Mouse (Mus musculus): ENCODE measurements around the gene Slc25a16.

Slc25a16 gene

GRCm38 (mm10) chr10:62919925-62920765 is at the start of gene Slc25a16:
Gene Slc25a16, plus strand, starts transcription at chr10:62920633.
- peak; percentile 88 for DNase-seq (ENCODE audit: low spot score)

DNA sequence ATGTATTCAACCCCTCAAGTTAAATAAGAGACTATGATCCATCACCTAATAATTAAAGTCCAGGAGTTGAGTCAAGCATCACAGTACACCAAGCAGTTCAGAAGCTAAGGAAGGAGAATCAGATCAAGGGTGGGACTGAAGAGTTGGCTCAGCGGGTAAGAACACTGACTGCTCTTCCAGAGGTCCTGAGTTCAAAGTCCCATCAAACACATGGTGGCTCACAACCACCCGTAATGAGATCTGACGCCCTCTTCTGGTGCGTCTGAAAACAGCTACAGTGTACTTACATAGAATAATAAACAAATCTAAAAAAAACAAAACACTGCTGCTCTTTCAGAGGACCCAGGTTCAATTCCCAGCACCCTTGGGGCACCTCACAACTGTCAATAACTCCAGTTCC is 45.6 kb upstream of the Slc25a16 start:
- DNase-seq (ENCODE audit: low spot score) = no peak

- DNase-seq (ENCODE audit: low spot score) = no peak
Observed at GRCm38 (mm10) chr10:62875565-62875964, 44.9 kb upstream of the Slc25a16 start.

DNA sequence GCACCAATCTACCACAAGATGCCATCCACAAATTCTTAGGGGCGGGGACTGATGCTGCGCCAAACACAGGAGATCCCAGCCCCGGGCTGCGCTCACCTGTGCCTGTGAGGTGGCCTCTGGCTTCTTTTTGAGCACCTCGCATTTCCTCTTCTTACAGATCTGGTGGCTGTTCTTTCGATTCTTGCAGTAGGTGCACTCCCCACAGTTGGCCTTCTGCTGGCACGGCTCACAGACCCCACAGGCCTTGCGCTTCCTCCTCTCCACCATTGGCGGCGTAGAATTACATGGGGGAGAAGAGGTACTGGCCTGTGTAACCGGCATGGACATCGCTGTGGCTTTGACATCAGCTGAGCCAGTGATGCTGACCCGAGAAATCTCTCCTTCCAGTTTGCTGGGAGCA is 42.4 kb upstream of the Slc25a16 start:
- no peak for DNase-seq (ENCODE audit: low spot score)

DNA sequence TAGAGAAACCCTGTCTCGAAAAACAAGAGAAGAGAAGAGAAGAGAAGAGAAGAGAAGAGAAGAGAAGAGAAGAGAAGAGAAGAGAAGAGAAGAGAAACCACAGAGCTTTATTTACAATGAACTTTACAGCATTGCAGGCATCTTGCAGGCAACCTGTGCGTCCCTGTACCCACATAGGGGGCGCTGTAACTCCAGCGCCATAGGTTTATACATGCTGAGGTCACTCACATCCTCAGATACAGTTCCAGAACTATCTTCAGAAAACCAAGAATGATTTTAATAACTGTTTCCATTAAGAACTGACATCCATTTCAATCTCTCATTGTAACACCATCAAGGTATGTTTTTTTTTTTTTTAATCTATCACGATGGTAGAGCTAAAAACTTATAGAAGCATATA is 39.2 kb upstream of the Slc25a16 start:
- DNase-seq (ENCODE audit: low spot score) = no peak

- DNase-seq (ENCODE audit: low spot score) = no peak
Observed at GRCm38 (mm10) chr10:62883933-62884372, 36.5 kb upstream of the Slc25a16 start.

DNA sequence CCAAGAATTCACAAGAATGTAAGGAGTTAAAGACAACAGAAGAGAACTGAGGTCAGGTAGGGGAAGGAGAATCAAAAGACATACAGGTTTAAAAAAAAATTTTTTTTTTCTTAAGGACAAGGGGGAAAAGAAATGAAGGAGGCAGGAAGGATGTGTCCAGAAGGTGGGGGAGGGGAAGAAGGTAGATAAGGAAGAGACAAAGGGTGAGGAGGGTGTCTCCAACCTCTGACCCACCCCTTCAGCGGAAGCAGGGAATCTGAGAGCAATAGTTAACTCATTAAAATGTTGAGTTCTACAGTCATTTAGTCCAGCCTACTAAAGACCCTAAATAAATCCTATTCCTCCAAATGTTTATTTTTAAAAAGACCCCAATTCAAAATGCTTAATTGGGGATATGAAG is 35.9 kb upstream of the Slc25a16 start:
- no peak for DNase-seq (ENCODE audit: low spot score)

DNA sequence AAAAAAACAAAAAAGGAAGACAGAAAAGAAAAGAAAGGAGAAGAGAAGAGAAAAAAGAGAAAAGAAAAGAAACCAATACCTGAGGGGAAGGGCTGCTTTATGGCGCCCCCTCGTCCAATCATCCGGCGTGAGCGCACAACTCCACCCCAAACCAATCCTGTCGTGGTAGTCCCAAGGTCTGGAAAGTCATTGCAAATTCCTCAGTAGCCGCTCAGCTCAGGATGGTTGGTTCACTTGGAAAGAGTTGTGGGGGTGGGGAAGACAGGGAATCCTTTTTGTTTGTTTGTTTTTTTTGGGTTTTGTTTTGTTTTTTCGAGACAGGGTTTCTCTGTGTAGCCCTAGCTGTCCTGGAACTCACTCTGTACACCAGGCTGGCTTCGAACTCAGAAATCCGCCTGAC is 35.0 kb upstream of the Slc25a16 start:
- DNase-seq (ENCODE audit: low spot score) = no peak

DNA sequence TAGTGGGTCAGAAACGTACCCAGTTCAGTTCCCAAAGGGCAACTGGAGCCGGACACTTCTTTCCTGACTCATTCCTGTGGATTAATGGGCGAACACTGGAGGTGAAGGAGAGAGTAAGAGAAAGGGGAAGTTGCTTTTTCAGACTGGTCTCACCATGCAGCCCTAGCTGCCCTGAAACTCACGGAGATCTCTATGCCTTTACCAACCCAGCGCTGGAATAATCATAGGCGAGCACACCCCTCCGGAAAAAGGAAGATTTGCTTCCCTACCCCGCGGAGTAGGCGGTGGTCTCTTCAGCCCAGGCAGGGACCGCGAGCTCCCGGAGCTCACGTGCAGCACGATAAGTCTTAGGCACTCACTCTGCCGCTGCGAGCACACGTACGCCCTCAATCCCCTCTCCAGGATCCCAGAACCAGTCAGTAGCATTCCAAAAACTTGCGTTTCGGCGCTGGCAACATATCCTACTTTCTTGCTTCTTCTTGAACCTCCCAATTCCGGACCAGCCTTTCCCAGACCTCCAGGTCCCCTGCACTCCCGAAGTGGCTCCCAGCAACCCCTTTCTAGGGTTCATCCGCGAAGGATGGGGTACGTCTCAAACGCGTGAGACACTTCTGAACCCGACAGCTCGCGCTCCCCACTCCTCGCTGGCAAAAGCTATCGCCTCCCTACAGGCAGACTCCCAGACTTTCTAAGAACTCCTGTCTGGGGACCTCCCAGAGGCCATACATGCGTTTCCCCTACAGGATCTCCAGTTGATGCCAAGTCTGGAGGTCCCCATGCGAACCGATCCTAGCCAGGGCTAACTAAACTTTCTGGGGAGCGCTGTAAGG is 34.2 kb upstream of the Slc25a16 start:
- DNase-seq (ENCODE audit: low spot score) = no peak

GRCm38 (mm10) chr10:62886799-62887591 is 33.4 kb upstream of the Slc25a16 start:
- DNase-seq (ENCODE audit: low spot score) = no peak

GRCm38 (mm10) chr10:62891025-62891424 is 29.4 kb upstream of the Slc25a16 start:
- DNase-seq (ENCODE audit: low spot score) = no peak

DNA sequence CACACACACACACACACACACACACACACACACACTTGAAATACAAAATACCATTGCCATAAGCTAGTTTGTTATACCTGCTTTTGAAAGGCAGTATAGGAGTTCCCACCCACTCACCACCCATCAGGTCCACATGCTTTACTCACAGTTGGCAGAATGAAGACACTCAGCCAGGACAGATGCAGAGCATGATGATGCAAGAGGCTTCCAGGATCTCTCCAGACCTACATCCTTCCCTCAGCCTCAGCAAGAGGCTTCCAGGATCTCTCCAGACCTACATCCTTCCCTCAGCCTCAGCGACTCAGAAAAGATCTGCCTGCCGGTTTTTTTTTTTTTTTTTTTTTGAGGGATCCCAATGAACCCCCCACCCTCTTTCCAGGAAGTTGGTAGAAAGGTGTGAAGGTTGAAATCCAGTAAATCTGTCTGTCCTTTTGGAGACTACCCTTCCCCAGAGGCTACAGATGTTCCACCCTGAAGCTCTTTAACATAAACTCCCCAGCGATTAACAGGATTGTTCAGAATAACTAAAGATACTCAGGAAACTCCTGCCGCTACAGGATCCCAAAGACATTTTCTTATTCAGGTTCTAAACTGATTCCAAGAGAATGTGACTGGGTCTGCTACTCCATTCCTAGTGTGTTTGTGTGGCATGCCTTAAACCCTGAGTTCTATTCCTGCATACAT is 27.7 kb upstream of the Slc25a16 start:
- DNase-seq (ENCODE audit: low spot score) = no peak

DNA sequence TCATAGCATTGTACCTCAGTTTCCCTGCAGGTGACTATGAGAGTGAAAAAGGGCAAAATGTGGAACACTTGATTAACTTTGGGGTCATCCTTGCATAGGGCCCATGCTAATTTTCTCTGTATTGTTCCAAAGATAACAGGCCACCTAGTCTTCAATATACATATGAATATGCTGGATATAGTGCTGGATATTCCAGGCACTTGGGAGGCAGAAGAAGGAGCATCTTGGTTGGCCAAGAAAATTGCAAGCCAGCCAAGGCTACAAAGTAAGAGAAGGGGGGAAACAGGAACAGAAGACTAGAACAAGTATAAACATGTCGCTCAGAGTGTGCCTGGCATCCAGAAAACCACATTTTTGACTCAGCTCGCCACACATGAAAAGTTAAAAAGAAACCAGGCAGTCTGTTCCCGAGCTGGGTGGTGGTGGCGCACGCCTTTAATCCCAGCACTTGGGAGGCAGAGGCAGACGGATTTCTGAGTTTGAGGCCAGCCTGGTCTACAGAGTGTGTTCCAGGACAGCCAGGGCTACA is 27.0 kb upstream of the Slc25a16 start:
- DNase-seq (ENCODE audit: low spot score) = no peak

DNA sequence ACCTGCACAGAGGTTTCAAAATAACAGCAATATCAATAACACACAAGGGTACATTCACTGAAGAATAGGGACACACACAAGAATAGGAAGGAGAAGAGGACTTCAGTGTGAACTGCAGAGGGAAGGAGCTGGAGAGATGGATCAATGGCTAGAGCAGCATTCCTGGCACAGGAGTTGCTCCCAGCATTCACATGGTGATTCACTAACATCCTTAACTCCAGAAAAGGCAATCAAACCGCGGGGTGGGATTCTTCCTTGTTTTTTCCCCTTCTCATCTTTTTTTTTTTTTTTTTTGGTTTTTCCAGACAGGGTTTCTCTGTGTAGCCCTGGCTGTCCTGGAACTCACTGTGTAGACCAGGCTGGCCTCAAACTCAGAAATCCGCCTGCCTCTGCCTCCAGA is 26.0 kb upstream of the Slc25a16 start:
- DNase-seq (ENCODE audit: low spot score) = no peak

DNA sequence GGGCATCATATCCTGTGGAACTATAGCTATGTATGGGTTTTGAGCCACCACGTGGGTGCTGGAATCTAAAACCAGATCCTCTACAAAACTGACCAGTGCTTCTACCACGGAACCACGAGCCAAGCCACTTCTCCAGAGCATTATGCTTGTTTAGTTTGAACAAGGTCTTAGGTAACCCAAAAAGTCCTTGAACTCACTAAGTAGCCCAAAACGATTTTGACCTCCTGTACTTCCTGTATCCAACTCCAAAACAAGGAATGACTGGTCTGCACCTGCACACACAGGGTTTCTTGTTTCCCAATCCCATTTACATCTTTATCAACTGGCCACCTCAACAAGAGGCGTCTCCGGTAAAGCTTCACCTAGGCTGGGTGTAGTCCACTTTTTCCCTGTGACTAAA is 25.0 kb upstream of the Slc25a16 start:
- DNase-seq (ENCODE audit: low spot score) = no peak

DNA sequence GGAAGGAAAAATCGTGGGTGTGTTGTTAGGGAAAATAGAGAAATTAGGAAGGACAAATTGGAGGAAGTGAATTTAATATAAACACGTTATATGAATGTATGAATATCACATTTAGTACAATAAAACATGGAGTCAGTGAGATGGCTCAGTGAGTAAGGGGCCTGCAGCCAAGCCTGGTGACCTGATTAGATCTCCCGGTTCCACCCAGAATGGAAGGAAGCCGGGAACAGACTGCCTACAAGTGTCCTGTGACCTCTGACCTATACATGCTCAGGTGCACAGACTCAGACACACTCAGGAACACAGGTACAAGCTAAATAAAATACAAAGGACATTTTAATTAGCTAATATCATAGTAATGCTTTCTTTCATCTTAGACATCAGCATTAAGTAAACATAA is 24.4 kb upstream of the Slc25a16 start:
- no peak for DNase-seq (ENCODE audit: low spot score)

GRCm38 (mm10) chr10:62896774-62897173 is 23.7 kb upstream of the Slc25a16 start:
- DNase-seq (ENCODE audit: low spot score) = no peak

DNA sequence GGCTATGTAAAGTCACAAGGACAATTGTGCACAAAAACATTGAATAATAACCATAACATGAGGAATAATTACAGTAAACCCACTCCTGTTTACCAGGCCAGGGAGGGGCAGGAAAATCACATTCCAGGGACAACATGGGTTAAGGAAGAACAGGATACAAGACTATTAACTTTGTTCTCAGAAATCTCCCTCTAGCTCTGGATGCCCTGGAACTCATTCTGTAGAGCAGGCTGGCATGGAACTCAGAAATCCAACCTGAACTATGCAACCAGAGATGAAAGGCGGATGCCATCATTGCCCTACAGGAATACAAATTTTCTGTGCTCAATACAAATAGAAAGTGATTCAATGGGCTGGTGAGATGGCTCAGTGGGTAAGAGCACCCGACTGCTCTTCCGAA is 23.0 kb upstream of the Slc25a16 start:
- DNase-seq (ENCODE audit: low spot score) = no peak

DNA sequence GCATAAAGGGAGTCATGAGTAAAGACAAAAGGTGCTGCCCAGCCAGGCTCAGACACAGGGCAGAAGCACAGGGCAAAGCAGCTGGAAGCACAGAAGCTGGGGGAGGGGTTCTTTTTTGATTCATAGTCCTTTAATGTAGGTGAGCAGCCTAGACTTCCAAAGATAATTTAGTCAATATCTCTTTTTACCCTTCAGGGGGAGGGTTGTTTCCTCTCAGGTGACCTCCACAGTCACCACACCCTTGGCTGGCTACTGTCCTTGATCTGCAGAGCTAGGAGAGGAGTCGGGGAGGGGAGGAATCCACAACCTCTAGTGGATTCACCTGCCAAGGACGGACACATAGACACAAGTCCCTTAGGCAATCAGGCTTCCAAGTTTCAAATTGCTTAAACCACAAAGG is 22.4 kb upstream of the Slc25a16 start:
- DNase-seq (ENCODE audit: low spot score) = no peak

DNA sequence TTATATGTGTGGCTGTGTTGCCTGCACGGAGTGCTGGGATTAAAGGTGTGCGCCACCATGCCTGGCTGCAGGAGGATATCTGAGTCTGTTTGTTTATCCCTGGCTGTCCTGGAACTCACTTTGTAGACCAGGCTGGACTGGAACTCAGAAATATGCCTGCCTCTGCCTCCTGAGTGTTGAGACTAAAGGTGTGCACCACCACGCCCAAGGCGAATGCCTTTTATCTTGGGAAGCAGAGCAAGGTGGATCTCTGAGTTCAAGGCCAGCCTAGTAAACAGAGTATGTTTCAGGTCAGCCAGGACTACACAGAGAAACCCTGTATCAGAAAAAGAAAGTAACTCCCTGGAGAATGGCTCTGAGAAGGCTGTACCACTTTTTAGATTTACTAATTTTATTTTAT is 20.3 kb upstream of the Slc25a16 start:
- no peak for DNase-seq (ENCODE audit: low spot score)

DNA sequence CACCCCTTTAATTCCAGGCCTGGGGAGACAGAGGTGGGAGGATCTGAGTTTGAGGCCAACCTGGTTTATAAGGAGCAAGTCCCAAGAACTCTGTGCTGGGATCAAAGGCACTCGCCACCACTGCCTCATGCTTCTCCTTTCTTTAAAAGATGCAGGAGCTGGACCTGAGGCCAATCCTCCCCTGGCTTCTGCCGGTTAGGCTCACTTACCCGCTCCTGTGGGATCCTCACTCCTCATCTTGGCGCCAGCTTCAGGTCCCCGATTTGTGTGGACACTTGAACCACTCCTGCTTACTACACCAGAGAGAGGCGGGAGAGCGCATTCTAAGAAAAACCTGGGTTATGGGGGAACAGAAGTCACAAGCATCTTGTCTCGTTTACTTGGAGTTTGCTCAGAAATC is 18.6 kb upstream of the Slc25a16 start:
- no peak for DNase-seq (ENCODE audit: low spot score)

DNA sequence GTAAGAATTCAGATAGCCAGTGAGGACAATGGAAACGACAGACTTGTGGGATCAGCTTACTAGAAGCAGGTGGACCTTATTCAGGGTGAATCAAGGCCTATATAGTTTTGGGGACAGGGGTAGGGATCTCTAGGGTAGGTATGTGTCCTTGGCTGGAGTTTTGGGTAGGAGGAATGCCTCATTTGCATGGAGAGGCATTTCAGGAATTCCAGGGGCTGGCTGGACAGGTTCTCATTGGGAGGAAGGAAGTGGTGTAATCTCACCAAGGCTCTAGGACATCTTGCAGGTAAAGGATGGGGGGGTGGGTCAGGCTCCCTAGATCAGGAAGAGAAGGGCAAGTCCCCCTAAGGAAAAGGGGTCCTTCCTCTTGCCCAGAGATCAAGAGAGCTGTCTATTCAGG is 17.6 kb upstream of the Slc25a16 start:
- no peak for DNase-seq (ENCODE audit: low spot score)

All from adipocyte (in vitro differentiated cells).